ENCODE assay signal across 8 mouse cellular contexts in genomic region chr8:120489142-120489754, GRCm38 (mm10).
DNase-seq lines count a peak whose midpoint lies in the region; ATAC-seq and TF ChIP-seq lines count a peak whose summit lies in the region.

No protein-coding gene starts in this region.

- no peaks in the 10 kb centered on the region for H3K27me3 ChIP-seq in cerebellum, adult 2 months (ENCODE audit: control insufficient read depth, insufficient read depth, low read length)
- no peaks in the 10 kb centered on the region for H3K27me3 ChIP-seq in neural tube, embryonic 13.5 days

- no peaks in the 10 kb centered on the region for H3K36me3 ChIP-seq in neural tube, embryonic 13.5 days

- H3K9ac ChIP-seq in neural tube, embryonic 13.5 days = peak overlapping the region; percentile 93

- no peak for TF ChIP-seq CTCF in layer of hippocampus, adult 2 months (conservative IDR thresholded peaks at IDR 0.05)
- TF ChIP-seq CTCF in cerebellum, adult 2 months (IDR thresholded peaks at IDR 0.05; ENCODE audit: borderline replicate concordance, insufficient read depth, low read depth, low read length) = no peak
- TF ChIP-seq CTCF in lung, adult 2 months (IDR thresholded peaks at IDR 0.05; ENCODE audit: insufficient read depth, low read length) = no peak

- H3K4me2 ChIP-seq in neural tube, embryonic 13.5 days = peak overlapping the region; percentile 91

- H3K4me3 ChIP-seq in layer of hippocampus, adult 2 months = peak overlapping the region; percentile 67
- peak overlapping the region; percentile 72 for H3K4me3 ChIP-seq in cerebellum, adult 2 months (replicated peaks; ENCODE audit: insufficient read depth, low read depth, low read length)
- H3K4me3 ChIP-seq in lung, adult 2 months (replicated peaks; ENCODE audit: extremely low read depth, low read depth, low read length) = peak overlapping the region; percentile 89
- H3K4me3 ChIP-seq in neural tube, embryonic 13.5 days = peak overlapping the region; percentile 96

- no peak for ATAC-seq in neural tube, embryonic 13.5 days (ENCODE audit: low read depth)

- no peak for TF ChIP-seq POLR2A in cerebellum, adult 2 months (IDR thresholded peaks at IDR 0.05; ENCODE audit: borderline replicate concordance, insufficient read depth, low read length)
- no peak for TF ChIP-seq POLR2A in lung, adult 2 months (IDR thresholded peaks at IDR 0.05; ENCODE audit: borderline replicate concordance, extremely low read depth, low read depth, low read length)

- no peak for DNase-seq in layer of hippocampus, adult 2 months (ENCODE audit: low spot score in 2 of 2)
- no peak for DNase-seq in layer of hippocampus, adult 8-10 months (ENCODE audit: low spot score in 2 of 2)
- peak; percentile 66 to 73 for DNase-seq in cerebellum, adult 2 months
- peak; percentile 77 for DNase-seq in heart, adult 8-10 months (ENCODE audit: low spot score)
- peak; percentile 63 for DNase-seq in kidney, adult 11 months
- DNase-seq in lung, adult 2 months = peak; percentile 78
- peak; percentile 93 for DNase-seq in thymus, postnatal 14 days

- H3K9me3 ChIP-seq in neural tube, embryonic 13.5 days = no peaks in the 10 kb centered on the region

- H3K4me1 ChIP-seq in cerebellum, adult 2 months (ENCODE audit: control insufficient read depth, insufficient read depth, low read length) = peaks cover 35% of the 10 kb centered on the region
- peaks cover 48% of the 10 kb centered on the region for H3K4me1 ChIP-seq in lung, adult 2 months (ENCODE audit: control insufficient read depth, insufficient read depth, low read length)
- H3K4me1 ChIP-seq in neural tube, embryonic 13.5 days (replicated peaks) = peaks cover 79% of the 10 kb centered on the region

- WGBS in cerebellum, adult 2 months = under 1% methylated on average over 73 of the region's 73 CpGs
- under 1% methylated on average over 73 of the region's 73 CpGs for WGBS in lung, adult 2 months
- WGBS in neural tube, embryonic 13.5 days = under 1% methylated on average over 70 of the region's 73 CpGs

- H3K27ac ChIP-seq in layer of hippocampus, adult 2 months = peak overlapping the region; percentile 100
- H3K27ac ChIP-seq in cerebellum, adult 2 months (ENCODE audit: insufficient read depth, low read length) = peak overlapping the region; percentile 84
- peak overlapping the region; percentile 99 for H3K27ac ChIP-seq in neural tube, embryonic 13.5 days (replicated peaks)

Comparison
In these comparisons a context has a peak if more than half of its experiments do, and no peak if none do; other contexts are left out.
1. DNase-seq: peak in cerebellum, adult 2 months (2 of 2), heart, adult 8-10 months (single experiment), kidney, adult 11 months (single experiment), lung, adult 2 months (single experiment) and thymus, postnatal 14 days (single experiment); none in layer of hippocampus, adult 2 months (0 of 2) and layer of hippocampus, adult 8-10 months (0 of 2).
2. Peak in every context shown above with its lines, with median percentiles within 50 percentile points of each other: H3K27ac ChIP-seq and H3K4me3 ChIP-seq.